Mouse (Mus musculus) lung, embryonic 14.5 days (tissue): ENCODE data around the gene Asb16. TPM values are rescaled to one million over a fixed set of nuclear protein-coding genes. Genes with fewer than 3 reads are reported as not detected.

Experiments
- ATAC-seq: fragments of 200-750 bp; cut with Nextera tagmentation; 2 replicates; pipeline ENCODE4 v1.8.0; 2017; ENCODE audit warnings: mild to moderate bottlenecking, moderate TSS enrichment, moderate library complexity; ENCODE audit not compliant: insufficient read depth
- DNase-seq: peaks from one replicate; pipeline ENCODE4 v3.0.0-alpha.2; 2015
- H3K27ac ChIP-seq: fragments of 300-500 bp; sonication (generic); 2 replicates; pipeline ENCODE4 v1.5.1; 2014; ENCODE audit warnings: low read depth, mild to moderate bottlenecking, moderate library complexity
- H3K27me3 ChIP-seq: fragments of 300-500 bp; sonication (generic); 2 replicates; pipeline ENCODE4 v1.6.1; 2014; ENCODE audit warnings: low read length, control low read depth; ENCODE audit not compliant: insufficient read depth
- H3K36me3 ChIP-seq: fragments of 300-500 bp; sonication (generic); 2 replicates; pipeline ENCODE4 v1.6.1; 2014; ENCODE audit warnings: control low read depth; ENCODE audit not compliant: insufficient read depth
- H3K4me1 ChIP-seq: fragments of 300-500 bp; sonication (generic); 2 replicates; pipeline ENCODE4 v1.6.1; 2014; ENCODE audit warnings: antibody characterized with exemption, control low read depth; ENCODE audit not compliant: insufficient read depth
- H3K4me2 ChIP-seq: fragments of 300-500 bp; sonication (generic); 2 replicates; pipeline ENCODE4 v1.6.1; 2014; ENCODE audit warnings: mild to moderate bottlenecking
- H3K4me3 ChIP-seq: fragments of 300-500 bp; sonication (generic); 2 replicates; pipeline ENCODE4 v1.5.1; 2014; ENCODE audit warnings: low read depth, low read length
- H3K9ac ChIP-seq: fragments of 300-500 bp; sonication (generic); 2 replicates; pipeline ENCODE4 v1.6.1; 2014
- H3K9me3 ChIP-seq: fragments of 300-500 bp; sonication (generic); 2 replicates; pipeline ENCODE4 v1.6.1; 2016; ENCODE audit warnings: low read depth, low read length, control low read depth
- CTCF ChIP-seq: IDR thresholded peaks from 2 replicates; pipeline ENCODE4 v1.5.1; 2016; ENCODE audit warnings: antibody characterized with exemption, low read depth
- WGBS: fragments of 180-500 bp; shearing (Covaris S2); extraction: QIAGEN DNeasy Blood & Tissue Kit; methylation state at CpG from one replicate; pipeline ENCODE4 v1.1.7; 2014; 5-methylcytosine and 5-hydroxymethylcytosine counted together
- polyA plus RNA-seq: library from polyadenylated mRNA; unstranded; fragments of >200 nt; fragmentation: Nextera tagmentation; extraction: Ambion mirVana; gene quantifications from 2 replicates; pipeline ENCODE4 v1.2.1, GENCODE M21; 2014

The Asb16 gene
- polyA plus RNA-seq, result 0.08 TPM in 1 of 2 replicates, not detected in the other

GRCm38 (mm10) chr11:102268520-102269244 is at the start of gene Asb16:
Asb16 (plus strand) TSS chr11:102268743.
- Histone ChIP-seq H3K27me3 (no peaks in the 10 kb centered on the region), H3K4me2 (no peak within 1 kb of the TSS), H3K27ac (no peak within 1 kb of the TSS), H3K9me3 (no peaks in the 10 kb centered on the region), H3K4me3 (no peak within 1 kb of the TSS), H3K36me3 (peaks cover 4% of the 10 kb centered on the region), H3K9ac (no peak within 1 kb of the TSS), H3K4me1 (no peaks in the 10 kb centered on the region)
- TF ChIP-seq CTCF, result no peak
- WGBS, result 77% methylated on average over 12 of the region's 12 CpGs
- DNase-seq (no peak), ATAC-seq (no peak)

GRCm38 (mm10) chr11:102218783-102219182 is 49.8 kb upstream of the Asb16 start:
- 0 out of 2 replicates have a peak, but pooled peaks have one; percentile 13 for TF ChIP-seq CTCF
- peak overlapping the region; percentile 88 for H3K27ac ChIP-seq
- no peaks in the 10 kb centered on the region for H3K36me3 ChIP-seq
- peak overlapping the region; percentile 54 for H3K4me3 ChIP-seq
- ATAC-seq (peak; percentile 81), DNase-seq (peak; percentile 98)
- peaks cover 61% of the 10 kb centered on the region for H3K4me1 ChIP-seq
- H3K27me3 ChIP-seq, result no peaks in the 10 kb centered on the region
- under 1% methylated on average over 10 of the region's 10 CpGs for WGBS
- peak overlapping the region; percentile 90 for H3K4me2 ChIP-seq
- H3K9ac ChIP-seq, result peak overlapping the region; percentile 56
- H3K9me3 ChIP-seq, result no peaks in the 10 kb centered on the region

GRCm38 (mm10) chr11:102219247-102219993 is 49.1 kb upstream of the Asb16 start:
- Histone ChIP-seq H3K27ac (peak overlapping the region; percentile 88), H3K4me1 (peaks cover 54% of the 10 kb centered on the region), H3K36me3 (no peaks in the 10 kb centered on the region), H3K4me2 (peak overlapping the region; percentile 90), H3K9me3 (no peaks in the 10 kb centered on the region), H3K27me3 (no peaks in the 10 kb centered on the region), H3K4me3 (peak overlapping the region; percentile 54), H3K9ac (peak overlapping the region; percentile 56)
- DNase-seq, result no peak
- WGBS, result 48% methylated on average over 14 of the region's 14 CpGs
- no peak for TF ChIP-seq CTCF
- no peak for ATAC-seq

GRCm38 (mm10) chr11:102219994-102220346 is 48.6 kb upstream of the Asb16 start:
- Histone ChIP-seq H3K9ac (no peak overlapping the region), H3K4me3 (no peak overlapping the region), H3K4me1 (peaks cover 54% of the 10 kb centered on the region), H3K27me3 (no peaks in the 10 kb centered on the region), H3K27ac (peak overlapping the region; percentile 88; the same call in 1 of the 2 replicates), H3K9me3 (no peaks in the 10 kb centered on the region), H3K36me3 (no peaks in the 10 kb centered on the region), H3K4me2 (0 out of 2 replicates have a peak overlapping the region, but pooled peaks have one; percentile 90)
- ATAC-seq (no peak), DNase-seq (peak; percentile 27)
- no peak for TF ChIP-seq CTCF
- WGBS, result 41% methylated on average over 4 of the region's 4 CpGs

GRCm38 (mm10) chr11:102220451-102220850 is 48.1 kb upstream of the Asb16 start:
- Histone ChIP-seq H3K27me3 (no peaks in the 10 kb centered on the region), H3K4me1 (peaks cover 51% of the 10 kb centered on the region), H3K36me3 (no peaks in the 10 kb centered on the region), H3K9me3 (no peaks in the 10 kb centered on the region), H3K4me2 (no peak overlapping the region), H3K9ac (no peak overlapping the region), H3K27ac (no peak overlapping the region), H3K4me3 (no peak overlapping the region)
- no peak for TF ChIP-seq CTCF
- DNase-seq (no peak), ATAC-seq (no peak)
- WGBS, result 61% methylated on average over 6 of the region's 6 CpGs

- no peak overlapping the region for H3K9ac ChIP-seq
- 77% methylated on average over 8 of the region's 8 CpGs for WGBS
- TF ChIP-seq CTCF, result no peak
- no peaks in the 10 kb centered on the region for H3K36me3 ChIP-seq
- no peaks in the 10 kb centered on the region for H3K27me3 ChIP-seq
- H3K4me3 ChIP-seq, result no peak overlapping the region
- H3K4me2 ChIP-seq, result no peak overlapping the region
- H3K4me1 ChIP-seq, result peaks cover 42% of the 10 kb centered on the region
- ATAC-seq, result no peak
- no peak overlapping the region for H3K27ac ChIP-seq
- no peak for DNase-seq
- no peaks in the 10 kb centered on the region for H3K9me3 ChIP-seq
These were observed 47.1 kb upstream of the Asb16 start for GRCm38 (mm10) chr11:102221243-102221953.

- H3K36me3 ChIP-seq, result no peaks in the 10 kb centered on the region
- no peak overlapping the region for H3K27ac ChIP-seq
- no peaks in the 10 kb centered on the region for H3K27me3 ChIP-seq
- no peak for DNase-seq
- H3K4me3 ChIP-seq, result no peak overlapping the region
- H3K9ac ChIP-seq, result no peak overlapping the region
- H3K4me1 ChIP-seq, result peaks cover 39% of the 10 kb centered on the region
- ATAC-seq, result no peak
- H3K4me2 ChIP-seq, result no peak overlapping the region
- WGBS, result 65% methylated on average over 8 of the region's 8 CpGs
- no peak for TF ChIP-seq CTCF
- no peaks in the 10 kb centered on the region for H3K9me3 ChIP-seq
These were observed 46.6 kb upstream of the Asb16 start for GRCm38 (mm10) chr11:102221954-102222351.
